Mouse (Mus musculus) cortical plate, adult 2 months (tissue): ENCODE data around the gene Ubiad1.

Experiments used
- CTCF ChIP-seq: fragments of 200-500 bp; IDR thresholded peaks from 2 replicates; pipeline ENCODE4 v1.5.1; 2011; ENCODE audit warnings: mild to moderate bottlenecking, control low read depth, low read length; ENCODE audit not compliant: insufficient read depth; ENCODE audit errors: extremely low read depth
- POLR2A ChIP-seq: fragments of 200-500 bp; IDR thresholded peaks from 2 replicates; pipeline ENCODE4 v1.6.1; 2011; ENCODE audit warnings: mild to moderate bottlenecking, low read length, control low read depth; ENCODE audit not compliant: insufficient read depth; ENCODE audit errors: extremely low read depth

- TF ChIP-seq CTCF = no peak
- TF ChIP-seq POLR2A = no peak
Observed at GRCm38 (mm10) chr4:148389635-148390034, 54.9 kb downstream of the Ubiad1 start.
